Mouse (Mus musculus): ENCODE results near the gene Tmem87b.

GRCm38 (mm10) chr2:128881236-128881635, 63.3 kb downstream of the Tmem87b start:
- TF ChIP-seq CTCF (IDR thresholded peaks at IDR 0.05; ENCODE audit: low read depth) (peak; percentile 62), EP300 (optimal IDR thresholded peaks at IDR 0.05) (no peak)
